Mouse (Mus musculus) right cerebral cortex, postnatal 14 days (tissue): Measurements from ENCODE around the gene Foxn2.
"Not testable (repeated sequence)": the region's sequence is repeated elsewhere in the genome, so short reads cannot be mapped to it uniquely, and the experiment has no call there.

Source experiments
- DNase-seq: peaks from one replicate; pipeline ENCODE4 v3.0.0; 2022

Gene Foxn2

DNA sequence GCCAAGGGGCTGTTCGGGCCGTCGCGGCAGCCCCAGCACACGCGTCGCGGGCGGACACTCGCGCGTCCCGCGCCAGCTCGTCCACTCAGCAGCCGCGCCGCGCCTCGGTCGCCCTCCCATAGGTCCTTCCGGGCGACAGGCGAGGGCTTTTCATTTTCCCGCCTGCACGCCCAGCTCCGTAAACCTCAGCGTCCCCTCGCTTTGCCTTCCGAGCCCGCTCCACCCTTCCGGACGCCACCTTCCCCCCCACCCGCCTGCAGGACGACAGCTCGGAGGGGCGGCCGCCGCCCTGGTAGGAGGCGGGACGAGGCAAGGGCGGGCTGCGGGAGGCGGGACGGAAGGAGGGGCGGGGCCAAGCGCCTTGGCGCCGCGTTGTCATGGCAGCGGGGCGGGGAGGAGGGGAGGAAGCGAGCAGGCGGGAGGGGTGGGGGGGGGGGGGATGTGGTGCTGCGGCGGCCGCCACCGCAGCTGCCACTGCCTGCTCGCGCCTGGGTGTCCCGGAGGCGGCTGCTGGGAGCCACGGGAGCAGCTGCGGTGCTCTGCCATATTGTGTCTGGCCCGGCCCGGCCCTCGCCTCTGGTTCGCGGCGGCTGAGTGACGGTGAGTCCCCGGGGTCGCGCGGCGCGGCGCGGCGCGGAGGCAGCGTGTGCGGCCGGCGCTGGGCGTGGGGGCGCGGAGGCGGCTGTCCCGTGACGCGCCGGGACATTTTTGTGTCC is at the start of gene Foxn2:
Gene Foxn2 (plus strand): TSS at position 427 of the 716 bp plus-strand sequence.
- peak; percentile 92 for DNase-seq

DNA sequence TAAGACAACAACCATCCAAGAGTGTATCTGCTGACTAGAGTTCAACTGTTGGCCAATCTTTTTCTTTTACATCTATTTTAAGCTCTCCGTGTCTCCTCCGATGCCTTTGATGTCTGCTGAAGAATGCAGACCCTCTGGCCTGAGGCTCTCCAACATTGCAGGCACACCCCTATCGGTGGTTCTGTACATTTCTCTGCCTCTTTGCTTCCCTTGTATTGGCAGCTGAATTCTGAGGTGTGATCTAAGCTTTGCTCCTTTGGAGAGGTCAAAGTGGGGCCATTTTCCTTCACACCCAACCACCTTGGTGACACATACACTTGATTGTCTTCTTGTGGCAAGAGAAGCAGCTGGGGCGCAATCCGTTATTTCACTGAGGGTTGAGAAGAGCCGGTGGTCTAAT is 43.0 kb upstream of the Foxn2 start:
- no peak for DNase-seq

DNA sequence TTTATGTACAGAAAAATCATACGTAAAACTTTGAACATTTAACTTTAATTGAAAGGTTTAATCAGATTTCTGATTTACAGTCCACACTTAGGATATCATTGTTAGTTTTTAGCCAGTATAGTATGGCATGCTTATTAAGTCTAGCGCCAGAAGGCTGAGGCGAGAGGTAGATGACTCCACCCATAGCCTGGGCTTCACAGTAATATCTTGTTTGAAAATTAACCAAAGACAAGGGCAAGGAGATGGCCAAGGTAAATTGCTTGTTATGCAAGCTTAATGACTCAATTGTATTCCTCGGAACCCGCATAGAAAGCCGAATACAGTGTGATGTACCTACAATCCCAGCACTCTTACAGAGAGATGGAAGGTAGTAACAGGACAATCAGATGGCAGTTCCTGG is 42.4 kb upstream of the Foxn2 start:
- no peak for DNase-seq

DNA sequence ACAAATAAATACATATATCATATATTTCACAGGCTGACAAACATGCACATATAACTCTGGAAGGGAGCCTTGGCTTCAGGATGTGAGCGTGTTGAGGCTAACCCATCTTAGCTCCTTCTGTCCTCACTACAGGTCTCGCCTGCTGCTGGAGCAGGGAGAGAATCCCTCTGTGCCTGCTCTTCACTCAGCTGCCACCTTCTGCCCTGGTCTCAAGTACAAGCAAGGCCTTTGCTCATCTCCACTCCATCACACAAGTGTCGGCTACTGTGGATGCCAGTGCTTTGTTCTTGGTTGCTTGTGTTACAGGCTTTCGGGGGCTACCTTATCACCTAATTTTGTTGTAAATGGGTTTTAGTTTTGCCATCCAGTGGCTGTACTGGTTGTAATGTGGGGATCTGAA is 41.7 kb upstream of the Foxn2 start:
- no peak for DNase-seq

DNA sequence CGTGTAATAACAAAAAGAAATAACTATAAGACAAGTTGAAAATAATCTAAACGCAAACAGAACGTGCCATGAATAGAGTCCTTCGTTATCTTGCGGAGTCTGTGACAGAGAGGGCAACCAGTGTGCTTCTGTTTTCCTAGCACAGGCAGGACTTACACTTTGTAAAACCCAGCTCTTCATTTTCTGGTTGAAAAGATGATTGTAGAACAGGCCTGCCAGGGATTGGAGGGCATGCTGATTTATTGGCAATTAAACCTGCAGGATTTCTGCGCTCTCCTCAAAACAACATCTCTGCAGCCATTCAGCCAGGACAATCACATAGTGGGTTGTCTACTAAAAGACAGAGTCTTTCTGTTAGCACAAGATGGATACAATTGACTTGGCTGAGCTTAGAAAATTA is 40.4 kb upstream of the Foxn2 start:
- no peak for DNase-seq

DNA sequence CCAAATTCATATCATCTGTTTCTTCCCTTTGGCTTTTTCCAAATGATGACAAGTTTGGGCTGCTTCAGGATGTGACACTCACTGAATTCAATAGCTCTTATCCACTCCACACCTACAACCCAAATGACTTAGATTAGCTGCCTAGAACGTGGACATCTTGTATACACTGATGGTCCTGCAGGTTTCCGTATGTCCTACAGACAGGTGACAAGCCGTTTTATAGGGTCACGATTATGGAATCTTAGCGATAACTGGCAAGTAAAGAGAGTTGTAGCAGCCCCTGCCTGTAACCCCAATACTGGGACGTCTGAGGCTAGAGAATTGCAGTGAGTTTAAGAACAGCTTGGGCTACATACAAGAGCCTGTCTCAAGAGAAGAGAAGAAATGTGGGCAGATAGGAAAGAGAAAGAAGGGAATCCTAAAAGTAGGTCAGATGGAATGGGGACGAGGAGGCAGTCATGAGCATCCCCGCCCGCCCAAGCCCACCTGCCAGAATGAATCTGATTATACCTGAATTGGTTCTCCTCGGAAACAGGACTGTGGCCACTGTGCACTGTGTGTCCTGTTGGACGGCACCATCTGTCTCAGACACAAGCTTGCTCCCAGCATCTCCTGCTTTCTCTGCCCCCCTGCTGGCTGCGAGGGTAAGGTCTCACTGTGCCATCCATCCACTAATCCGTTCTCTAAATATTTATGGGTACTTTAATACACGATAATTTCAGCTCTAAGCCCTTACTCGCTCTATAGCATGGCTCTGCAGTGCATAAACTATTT is 39.6 kb upstream of the Foxn2 start:
- DNase-seq, result no peak

DNA sequence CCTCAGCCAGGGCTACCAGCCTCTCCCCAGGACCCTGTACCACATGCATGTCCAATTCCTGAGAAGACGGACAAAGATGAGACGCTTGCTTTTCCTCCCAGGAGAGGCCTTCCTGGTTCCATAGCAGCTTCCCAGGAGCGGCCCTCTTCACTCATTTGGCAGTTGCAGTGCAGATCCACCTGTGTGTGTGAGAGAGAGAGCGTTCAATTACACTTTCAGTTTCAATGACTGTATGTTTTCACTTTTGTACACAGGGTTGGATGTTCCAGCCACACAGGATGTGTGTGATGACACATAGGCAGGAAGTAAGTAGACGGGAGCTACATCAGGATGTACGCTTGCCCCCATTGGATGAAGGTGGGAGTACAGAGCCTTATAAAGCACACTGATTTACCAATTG is 37.2 kb upstream of the Foxn2 start:
- DNase-seq, result no peak

DNA sequence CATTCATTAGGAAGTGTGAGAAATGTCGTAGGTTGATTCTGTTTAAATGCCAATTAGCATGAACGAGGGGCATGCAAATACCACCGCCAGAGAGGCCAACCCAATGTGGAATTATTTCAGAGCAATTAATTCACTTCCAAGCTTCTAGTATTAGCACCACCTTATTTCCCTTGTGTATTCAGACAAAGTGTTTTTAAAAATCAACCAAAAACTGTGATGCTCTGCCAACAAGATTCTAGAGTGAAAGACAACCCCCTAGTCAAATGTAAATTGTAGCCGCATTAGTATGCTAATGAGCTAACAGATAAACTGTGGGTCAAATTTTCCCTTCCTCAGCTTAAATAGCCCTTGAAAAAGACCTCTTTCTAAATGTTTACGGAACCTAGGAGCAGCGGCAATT is 36.0 kb upstream of the Foxn2 start:
- DNase-seq, result no peak

DNA sequence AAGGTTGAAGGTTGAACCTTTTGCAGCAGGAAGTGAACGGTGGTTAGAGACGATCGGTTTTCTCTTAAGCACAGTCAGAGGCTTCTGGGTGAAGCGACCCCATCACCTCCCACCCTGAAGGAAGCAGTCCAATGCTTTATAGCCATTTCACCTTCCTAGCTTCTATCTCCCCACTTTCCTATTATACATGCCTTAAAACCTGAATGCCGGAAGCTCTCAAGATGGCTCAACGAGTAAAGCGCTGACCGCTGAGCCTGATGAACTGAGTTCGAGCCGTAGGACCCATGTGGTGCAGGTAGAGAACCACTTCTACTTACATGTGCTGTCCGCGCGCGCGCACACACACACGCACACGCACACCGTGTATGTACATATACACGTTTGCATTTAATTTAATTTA is 35.4 kb upstream of the Foxn2 start:
- no peak for DNase-seq

DNA sequence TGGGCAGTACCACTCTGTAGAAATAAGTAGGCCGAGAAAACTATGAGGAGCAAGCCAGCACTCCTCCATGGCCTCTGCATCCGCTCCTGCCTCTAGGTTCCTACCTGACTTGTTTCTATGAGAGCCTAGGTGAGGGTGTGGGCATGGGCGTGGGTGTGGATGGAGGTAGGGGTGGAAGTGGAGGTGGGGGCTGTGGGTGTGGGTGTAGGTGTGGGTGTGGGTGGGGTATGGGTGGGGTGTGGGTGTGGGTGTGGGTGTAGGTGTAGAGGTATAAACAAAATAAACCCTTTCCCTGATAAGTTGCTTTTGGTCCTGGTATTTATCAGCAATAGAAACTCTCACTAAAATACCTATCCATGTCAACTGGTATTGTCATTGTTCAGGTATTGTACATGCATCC is 30.8 kb upstream of the Foxn2 start:
- DNase-seq, result no peak

DNA sequence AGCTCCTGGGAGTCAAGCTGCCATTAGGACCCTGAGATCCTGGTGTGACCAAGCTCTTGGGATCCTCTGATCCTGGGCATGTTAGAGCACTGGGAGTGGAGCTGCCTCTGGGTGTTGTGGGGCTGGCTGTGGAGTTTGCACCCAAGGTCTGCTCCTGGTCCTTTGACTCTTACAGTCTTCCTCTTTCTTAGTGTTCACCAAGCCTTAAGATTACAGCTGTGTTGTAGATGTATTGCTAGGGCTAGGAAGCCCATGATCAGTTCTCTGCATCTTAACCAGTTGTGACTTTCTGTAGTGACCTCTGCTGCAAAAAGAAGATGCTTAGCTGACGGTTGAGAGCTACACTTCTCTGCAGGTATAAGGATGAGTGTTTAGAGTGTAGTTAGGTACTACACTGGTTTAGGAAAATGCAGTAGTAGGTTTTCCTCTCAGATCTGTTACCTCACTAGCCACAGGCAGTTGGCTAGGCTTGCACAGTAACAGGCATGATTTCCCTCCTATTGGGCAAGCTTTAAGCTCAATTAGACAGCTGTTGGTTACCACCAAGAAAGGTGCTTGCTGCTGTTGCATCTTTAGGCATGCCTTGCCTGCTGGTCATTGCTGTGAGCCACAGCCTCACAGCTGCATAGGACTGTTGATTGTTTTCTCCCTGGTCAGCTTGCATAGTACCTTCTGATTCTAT is 27.2 kb upstream of the Foxn2 start:
- DNase-seq, result no peak

DNA sequence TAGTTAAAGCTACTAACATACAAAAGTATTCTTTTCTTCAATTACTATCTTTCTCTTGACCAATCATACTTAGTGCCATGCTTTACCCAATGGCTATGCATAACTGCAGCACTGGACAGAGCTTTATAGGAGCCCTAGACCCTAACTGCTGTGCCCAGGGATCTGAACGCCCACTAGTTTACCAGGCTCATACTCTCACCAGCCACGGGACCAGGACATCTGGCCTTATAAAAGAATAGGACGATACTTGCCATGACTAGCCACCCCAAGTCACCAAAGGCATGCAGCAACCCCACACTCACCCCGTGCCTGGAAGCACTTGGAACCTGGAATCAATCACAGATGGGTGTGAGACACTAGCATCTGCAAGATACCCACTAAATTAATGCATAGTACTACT is 20.1 kb upstream of the Foxn2 start:
- no peak for DNase-seq

DNA sequence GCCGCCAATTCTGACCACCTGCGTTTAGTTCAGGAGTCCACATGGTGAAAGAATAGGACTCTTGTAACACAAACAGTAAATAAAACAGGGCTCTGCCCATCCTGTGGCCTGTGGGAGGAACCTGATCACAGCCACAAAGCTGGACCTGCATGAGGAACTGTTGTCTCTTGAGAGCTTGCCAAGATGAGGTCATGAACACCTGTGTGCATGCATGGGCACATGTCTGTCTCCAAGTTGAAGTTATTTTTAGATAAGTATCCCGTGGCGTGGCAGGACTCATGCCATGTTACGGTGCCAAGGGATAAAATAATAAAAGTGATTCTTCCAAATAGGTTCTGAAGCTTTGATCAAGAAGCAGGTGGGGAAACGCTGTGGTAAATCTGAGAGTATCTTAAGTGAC is 19.3 kb upstream of the Foxn2 start:
- no peak for DNase-seq

DNA sequence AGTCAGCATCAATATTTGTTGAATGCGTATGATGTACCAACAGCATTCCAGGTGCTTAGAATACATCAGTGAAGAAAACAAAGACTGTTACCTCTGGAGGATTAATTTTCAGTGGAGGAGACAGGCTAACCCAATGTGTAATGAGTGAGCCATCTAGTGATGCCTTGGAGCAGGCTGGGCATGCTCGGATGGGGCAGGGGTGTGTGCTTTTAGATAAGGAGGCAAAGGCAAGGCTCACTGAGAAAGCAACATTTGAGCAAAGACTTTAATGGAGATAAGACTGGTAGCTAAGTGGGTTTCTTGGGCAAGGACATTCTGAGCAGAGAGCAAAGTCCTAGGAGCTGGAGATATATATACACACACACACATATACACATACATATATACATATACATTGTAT is 9.8 kb upstream of the Foxn2 start:
- DNase-seq, result no peak

DNA sequence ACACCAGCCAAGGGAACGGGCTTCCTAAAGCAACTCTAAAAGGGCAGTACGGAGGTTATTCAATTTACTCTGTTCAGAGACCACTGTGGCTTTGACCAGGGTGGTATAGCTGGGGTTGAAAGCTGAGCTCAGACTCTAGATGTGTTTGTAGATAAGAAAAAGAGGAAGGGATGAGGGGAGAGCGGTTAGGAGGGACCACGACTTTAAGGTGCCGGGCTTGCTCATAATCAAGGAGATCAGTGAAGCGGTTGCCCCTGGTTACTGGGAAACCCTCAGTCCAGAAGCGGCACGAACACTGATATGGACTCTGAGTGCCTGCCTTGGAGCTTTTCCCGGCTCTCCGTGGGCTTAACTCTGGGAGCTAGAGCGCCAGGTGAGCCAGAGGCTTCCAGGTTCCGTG is 9.0 kb upstream of the Foxn2 start:
- DNase-seq, result peak; percentile 13

DNA sequence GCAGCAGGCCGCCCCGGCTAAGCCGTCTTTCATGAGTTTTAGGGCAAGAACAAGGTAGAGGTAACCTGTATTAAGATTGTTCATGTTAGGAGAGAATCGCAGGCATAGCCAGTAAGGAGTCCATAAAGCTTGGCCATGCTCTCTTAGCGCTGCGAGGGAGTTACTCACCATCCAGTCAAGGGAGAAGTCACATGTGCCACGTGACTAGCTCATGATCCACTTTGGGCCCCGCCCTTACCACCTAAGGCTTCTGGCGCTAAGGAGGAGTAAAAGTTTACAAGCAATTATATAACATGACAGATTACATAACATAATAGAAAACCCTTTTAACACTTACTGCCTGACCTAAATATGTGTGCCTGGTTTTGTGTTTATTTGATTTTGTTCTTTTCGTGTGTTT is 8.5 kb upstream of the Foxn2 start:
- no peak for DNase-seq

DNA sequence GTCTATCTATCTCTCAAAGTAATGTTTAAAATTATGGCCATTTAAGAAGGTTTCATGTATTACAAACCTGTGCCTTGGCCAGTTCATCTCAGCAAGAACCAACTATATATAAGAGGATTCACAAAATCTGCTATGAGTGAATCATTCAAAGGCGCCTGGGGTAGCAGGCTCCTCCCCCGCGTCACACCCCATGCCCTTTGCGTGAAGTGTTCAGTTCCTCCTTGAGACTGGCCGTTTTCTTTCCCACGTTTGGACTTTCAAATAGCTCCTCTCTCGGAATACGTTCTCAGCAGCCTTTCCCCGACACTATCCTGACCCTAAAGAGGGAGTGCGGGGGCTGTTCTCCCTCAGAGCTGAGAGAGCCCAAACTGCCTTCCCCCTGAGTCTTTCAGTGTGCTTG is 5.2 kb upstream of the Foxn2 start:
- DNase-seq, result no peak

DNA sequence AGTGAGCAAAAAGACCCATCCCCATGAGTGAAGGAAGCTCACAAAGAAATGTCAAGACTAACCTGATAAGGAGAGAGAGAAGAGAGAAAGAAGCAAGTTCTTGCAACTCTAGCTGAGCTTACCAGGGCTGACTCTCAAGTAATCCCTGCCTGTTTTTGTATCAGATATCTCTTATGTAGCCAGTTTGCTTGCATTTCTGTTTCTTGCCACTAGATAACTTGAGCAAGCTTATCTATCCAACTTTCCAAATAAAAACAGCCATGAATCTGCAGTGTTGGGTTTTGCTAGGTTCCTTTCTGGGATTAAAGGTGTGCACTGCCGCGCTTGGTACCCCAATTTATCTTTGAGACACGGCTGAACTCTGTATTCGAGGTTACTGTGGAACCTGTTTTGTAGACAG is 4.2 kb upstream of the Foxn2 start:
- DNase-seq, result no peak

DNA sequence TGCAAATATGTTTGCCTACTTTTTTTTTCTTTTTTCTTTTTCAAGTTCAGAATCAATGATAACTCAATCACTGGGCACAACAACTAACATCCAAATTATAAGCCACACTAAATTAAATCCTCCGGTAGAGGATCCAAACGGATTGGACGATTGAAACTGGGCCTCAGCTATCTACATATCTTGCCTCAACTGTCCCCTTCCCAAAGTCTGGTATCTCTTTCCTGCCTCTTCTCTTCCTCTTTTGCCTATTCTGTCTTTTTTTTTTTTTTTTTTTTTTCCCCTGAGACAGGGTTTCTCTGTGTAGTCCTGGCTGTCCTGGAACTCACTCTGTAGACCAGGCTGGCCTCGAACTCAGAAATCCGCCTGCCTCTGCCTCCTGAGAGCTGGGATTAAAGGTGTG is 3.8 kb upstream of the Foxn2 start:
- not testable (repeated sequence) for DNase-seq

DNA sequence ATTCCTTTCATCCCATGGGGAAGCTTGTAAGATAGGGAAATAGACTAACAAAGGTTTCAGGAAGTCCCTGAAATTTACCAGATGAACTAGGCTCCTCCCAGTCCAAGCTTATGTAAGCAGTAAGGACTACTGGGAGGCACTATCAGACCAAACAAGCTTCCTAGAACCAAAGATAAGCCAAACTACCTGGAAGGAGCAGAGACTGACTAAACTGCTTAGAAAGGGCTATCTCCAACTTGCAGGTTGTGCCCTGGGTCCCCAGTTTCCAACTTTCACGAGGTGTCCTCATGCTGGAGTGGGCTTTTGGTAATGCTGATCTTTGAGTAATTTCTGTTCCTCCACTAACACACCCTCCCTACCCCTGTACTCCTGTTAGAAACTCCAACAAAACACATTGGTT is 3.1 kb upstream of the Foxn2 start:
- DNase-seq, result no peak

DNA sequence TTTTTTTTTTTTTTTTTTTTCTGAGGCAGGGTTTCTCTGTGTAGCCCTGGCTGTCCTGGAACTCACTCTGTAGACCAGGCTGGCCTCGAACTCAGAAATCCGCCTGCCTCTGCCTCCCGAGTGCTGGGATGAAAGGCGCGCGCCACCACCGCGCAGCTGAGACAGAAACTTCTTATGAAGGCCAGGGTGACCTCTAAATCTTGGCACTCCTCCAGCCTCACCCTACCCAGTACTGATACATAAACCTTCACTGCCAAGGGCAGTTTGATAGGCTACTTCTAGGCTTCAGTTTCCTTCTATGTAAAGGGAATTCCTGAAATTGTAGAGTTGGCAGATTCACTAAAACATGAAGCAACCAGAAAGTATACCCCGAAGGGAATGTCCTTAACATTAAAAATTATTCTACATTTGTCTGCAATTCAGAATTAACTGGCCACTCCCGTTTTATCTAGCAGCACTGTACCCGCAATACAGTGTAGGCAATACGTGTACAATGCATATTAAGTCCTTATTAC is 918 bp upstream of the Foxn2 start:
- DNase-seq, result no peak

DNA sequence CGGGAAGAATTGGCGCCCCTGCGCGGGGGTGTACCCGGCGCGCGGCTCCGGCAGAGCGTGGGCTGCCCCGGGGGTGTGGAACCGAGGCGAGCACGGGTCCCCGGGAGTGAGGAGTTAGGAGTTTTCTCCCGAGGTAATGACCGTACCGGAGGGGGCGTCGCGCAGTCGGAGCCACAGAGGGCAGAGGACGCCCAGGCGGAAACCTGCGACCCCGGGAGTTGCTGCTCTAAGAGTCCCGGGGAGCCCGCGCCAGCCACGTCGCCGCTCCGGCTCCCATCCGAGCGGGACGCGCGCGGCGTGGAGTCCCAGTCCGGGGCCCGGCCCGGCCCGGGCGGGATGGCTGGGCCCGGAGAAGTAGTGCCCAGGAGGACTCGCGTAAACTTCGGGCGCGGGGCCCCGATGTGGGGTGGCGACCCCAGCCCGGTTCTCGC is 505 bp downstream of the Foxn2 start:
- no peak for DNase-seq

DNA sequence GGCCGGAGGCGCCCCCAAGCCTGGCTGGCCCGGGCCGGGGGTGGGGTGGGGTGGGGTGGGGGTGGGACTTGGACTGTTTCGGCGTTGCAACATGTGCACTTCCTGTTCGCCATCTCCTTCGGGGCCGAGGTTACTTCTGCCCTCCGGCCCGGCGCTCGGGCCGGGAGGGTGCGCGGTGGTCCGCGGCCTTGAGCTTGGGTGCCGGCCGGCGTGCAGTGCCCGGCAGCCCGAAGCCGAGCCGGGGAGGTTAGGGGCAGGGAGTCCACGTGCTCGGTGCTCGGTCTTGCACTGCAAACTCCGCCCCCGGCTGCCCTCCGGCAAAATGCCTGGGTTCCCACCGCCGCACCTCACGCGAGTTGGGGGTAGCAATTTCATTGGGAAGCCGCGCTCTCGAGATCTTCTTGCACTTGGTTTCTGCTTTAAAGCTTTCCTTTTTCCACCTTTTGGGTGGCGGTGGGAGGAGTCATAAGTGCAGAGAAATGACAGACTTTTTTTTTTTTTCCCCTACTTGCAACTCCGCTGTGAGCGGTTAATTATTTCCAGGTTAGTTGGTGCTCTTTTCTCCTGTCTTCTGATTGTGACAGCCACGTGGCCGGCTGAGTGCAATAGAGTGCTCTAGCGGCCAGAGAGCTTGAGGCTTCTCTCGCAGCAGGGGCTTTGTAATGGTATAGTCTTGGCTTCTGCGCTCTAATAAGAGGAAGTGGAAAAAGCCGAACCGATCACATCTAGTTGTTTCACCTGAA is 1.1 kb downstream of the Foxn2 start:
- peak; percentile 30 for DNase-seq
